12 mouse cellular contexts compared by ENCODE assay signal in the genomic region with DNA sequence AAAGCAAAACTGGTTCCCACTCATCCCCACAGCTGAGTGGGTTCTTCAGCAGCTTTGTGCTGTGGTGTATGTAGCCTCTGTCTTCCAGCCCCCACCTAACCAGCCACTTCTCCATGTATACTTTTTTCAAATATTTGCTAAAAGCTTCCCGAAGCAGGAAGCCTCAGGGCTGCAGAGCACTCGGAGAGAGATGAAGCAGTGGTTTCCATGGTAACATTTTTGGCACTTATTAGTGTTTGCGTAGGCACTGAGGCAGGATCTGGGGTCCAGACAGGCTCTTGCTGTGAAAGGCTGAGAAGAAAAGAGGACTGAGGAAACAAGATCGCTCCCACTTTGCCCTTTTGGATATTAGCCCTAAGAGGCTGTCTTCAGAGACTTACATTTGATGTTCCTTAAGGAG.
A peak's percentile ranks its signal among the peaks of the same experiment; 100 is the strongest.
DNase-seq lines count a peak whose midpoint lies in the region; ATAC-seq lines count a peak whose summit lies in the region.
"Had no signal": no experiment of that assay in that cellular context is flagged by ENCODE, and none has a peak within 500 bp of the region (broad histone marks: within the 10 kb centered on the region; RNA-seq: fewer than 3 reads in every experiment).

No protein-coding gene starts in this region.

- H3K27me3 ChIP-seq in forebrain, embryonic 14.5 days (replicated peaks; ENCODE audit: control insufficient read depth, insufficient read depth, low read length) = no peaks in the 10 kb centered on the region
- no peaks in the 10 kb centered on the region; the same call in 1 of the 2 replicates for H3K27me3 ChIP-seq in neural tube, embryonic 15.5 days (replicated peaks)
- peaks cover 5% of the 10 kb centered on the region; the same call in 1 of the 2 replicates for H3K27me3 ChIP-seq in kidney, embryonic 16.5 days (ENCODE audit: insufficient read depth, low read length)
- H3K27me3 ChIP-seq: liver, embryonic 15.5 days had no signal

- H3K4me1 ChIP-seq in forebrain, embryonic 14.5 days (ENCODE audit: control insufficient read depth, insufficient read depth, low read length) = no peaks in the 10 kb centered on the region
- no peaks in the 10 kb centered on the region for H3K4me1 ChIP-seq in neural tube, embryonic 15.5 days
- H3K4me1 ChIP-seq in kidney, embryonic 16.5 days (ENCODE audit: insufficient read depth, low read length) = no peaks in the 10 kb centered on the region
- H3K4me1 ChIP-seq: embryonic facial prominence, embryonic 15.5 days; liver, embryonic 15.5 days had no signal

- no peak overlapping the region; the same call in 1 of the 2 replicates for H3K27ac ChIP-seq in forebrain, embryonic 14.5 days (ENCODE audit: low read depth, low read length)
- no peak overlapping the region for H3K27ac ChIP-seq in neural tube, embryonic 15.5 days (replicated peaks)
- no peak overlapping the region for H3K27ac ChIP-seq in kidney, embryonic 16.5 days (ENCODE audit: low read length)
- H3K27ac ChIP-seq: embryonic facial prominence, embryonic 15.5 days; liver, embryonic 15.5 days had no signal

- WGBS in forebrain, embryonic 14.5 days = 47% methylated on average over 4 of the region's 4 CpGs
- 25% methylated on average over 4 of the region's 4 CpGs for WGBS in neural tube, embryonic 15.5 days
- 66% methylated on average over 4 of the region's 4 CpGs for WGBS in kidney, embryonic 16.5 days

- H3K4me3 ChIP-seq in forebrain, embryonic 14.5 days (ENCODE audit: low read depth, low read length) = no peak overlapping the region
- no peak overlapping the region for H3K4me3 ChIP-seq in neural tube, embryonic 15.5 days (replicated peaks)
- H3K4me3 ChIP-seq in kidney, embryonic 16.5 days (ENCODE audit: low read length) = no peak overlapping the region
- H3K4me3 ChIP-seq: embryonic facial prominence, embryonic 15.5 days; liver, embryonic 15.5 days had no signal

- peak; percentile 32 to 63 for DNase-seq in layer of hippocampus, adult 18-20 months (ENCODE audit: low spot score in 2 of 2)
- DNase-seq in layer of hippocampus, postnatal 25 days (ENCODE audit: extremely low spot score in 1 of 2, low spot score in 1 of 2) = no peak
- DNase-seq in forebrain, embryonic 14.5 days (ENCODE audit: low spot score) = peak; percentile 84
- peak; percentile 18 to 23 for DNase-seq in layer of hippocampus, postnatal 36 days
- no peak for DNase-seq in adrenal gland, adult 8-10 months
- DNase-seq: heart, adult 18-20 months; kidney, postnatal 4 days; spleen, adult 18-20 months had no signal

- H3K36me3 ChIP-seq in forebrain, embryonic 14.5 days (ENCODE audit: control insufficient read depth, insufficient read depth, low read length) = no peaks in the 10 kb centered on the region
- H3K36me3 ChIP-seq in neural tube, embryonic 15.5 days = no peaks in the 10 kb centered on the region
- no peaks in the 10 kb centered on the region for H3K36me3 ChIP-seq in kidney, embryonic 16.5 days (ENCODE audit: insufficient read depth, low read length)
- H3K36me3 ChIP-seq: embryonic facial prominence, embryonic 15.5 days; liver, embryonic 15.5 days had no signal

- no peak overlapping the region for H3K4me2 ChIP-seq in forebrain, embryonic 14.5 days (ENCODE audit: low read length)
- H3K4me2 ChIP-seq in neural tube, embryonic 15.5 days = no peak overlapping the region
- no peak overlapping the region for H3K4me2 ChIP-seq in kidney, embryonic 16.5 days (replicated peaks; ENCODE audit: low read depth, low read length)
- H3K4me2 ChIP-seq: embryonic facial prominence, embryonic 15.5 days; liver, embryonic 15.5 days had no signal

- no peak overlapping the region for H3K9ac ChIP-seq in forebrain, embryonic 14.5 days (ENCODE audit: low read length)
- no peak overlapping the region for H3K9ac ChIP-seq in neural tube, embryonic 15.5 days (replicated peaks)
- H3K9ac ChIP-seq in kidney, embryonic 16.5 days (replicated peaks; ENCODE audit: low read length) = no peak overlapping the region
- H3K9ac ChIP-seq: embryonic facial prominence, embryonic 15.5 days; liver, embryonic 15.5 days had no signal

- peak; percentile 90 for ATAC-seq in forebrain, embryonic 14.5 days
- peak; percentile 78 for ATAC-seq in neural tube, embryonic 15.5 days (ENCODE audit: low FRiP score)
- ATAC-seq in kidney, embryonic 16.5 days (ENCODE audit: low FRiP score, low TSS enrichment) = no peak

- H3K9me3 ChIP-seq in forebrain, embryonic 14.5 days (replicated peaks; ENCODE audit: control insufficient read depth, low read length) = no peaks in the 10 kb centered on the region
- H3K9me3 ChIP-seq in neural tube, embryonic 15.5 days (replicated peaks) = no peaks in the 10 kb centered on the region
- H3K9me3 ChIP-seq in kidney, embryonic 16.5 days (ENCODE audit: low read length) = no peaks in the 10 kb centered on the region
- H3K9me3 ChIP-seq: embryonic facial prominence, embryonic 15.5 days; liver, embryonic 15.5 days had no signal

Comparison
In these comparisons a context has a peak if more than half of its experiments do, and no peak if none do; other contexts are left out.
1. DNase-seq: peak in layer of hippocampus, adult 18-20 months (2 of 2), forebrain, embryonic 14.5 days (single experiment) and layer of hippocampus, postnatal 36 days (2 of 2); none in layer of hippocampus, postnatal 25 days (0 of 2) and adrenal gland, adult 8-10 months (single experiment).